Mouse (Mus musculus) brown adipose tissue, adult 24 weeks (tissue): ENCODE measurements around the gene Pde11a. TPM values are rescaled to one million over a fixed set of nuclear protein-coding genes. Genes with fewer than 3 reads are reported as not detected.

Experiments used
- H3K27ac ChIP-seq: fragments of 200-500 bp; replicated peaks from 2 replicates; pipeline ENCODE4 v1.5.1; 2012; ENCODE audit warnings: low read depth, mild to moderate bottlenecking, low read length
- H3K4me1 ChIP-seq: fragments of 200-500 bp; 2 replicates; pipeline ENCODE4 v1.6.1; 2012; ENCODE audit warnings: low read length, mixed read lengths; ENCODE audit not compliant: control insufficient read depth, insufficient read depth, insufficient read length
- H3K4me3 ChIP-seq: fragments of 200-500 bp; 2 replicates; pipeline ENCODE4 v1.5.1; 2012; ENCODE audit warnings: low read depth, mild to moderate bottlenecking, low read length, moderate library complexity; ENCODE audit not compliant: insufficient read depth
- polyA plus RNA-seq: library from polyadenylated mRNA; stranded (reverse); fragments of >200 nt; gene quantifications from 2 replicates; pipeline ENCODE4 v1.2.4, GENCODE M21; 2012; ENCODE audit not compliant: missing spikeins, insufficient read depth, insufficient read length

The Pde11a gene
- polyA plus RNA-seq, 1 experiment = 0.91 TPM

- Histone ChIP-seq H3K27ac (no peak overlapping the region), H3K4me3 (no peak overlapping the region), H3K4me1 (no peaks in the 10 kb centered on the region)
These were observed 287.7 kb downstream of the Pde11a start for GRCm38 (mm10) chr2:76050911-76051310.

GRCm38 (mm10) chr2:76050092-76050491 lies 288.5 kb downstream of the Pde11a start:
- Histone ChIP-seq H3K27ac (no peak overlapping the region), H3K4me1 (no peaks in the 10 kb centered on the region), H3K4me3 (no peak overlapping the region)

GRCm38 (mm10) chr2:76049529-76049928 lies 289.0 kb downstream of the Pde11a start:
- H3K4me1 ChIP-seq = no peaks in the 10 kb centered on the region
- H3K27ac ChIP-seq = no peak overlapping the region
- no peak overlapping the region for H3K4me3 ChIP-seq

DNA sequence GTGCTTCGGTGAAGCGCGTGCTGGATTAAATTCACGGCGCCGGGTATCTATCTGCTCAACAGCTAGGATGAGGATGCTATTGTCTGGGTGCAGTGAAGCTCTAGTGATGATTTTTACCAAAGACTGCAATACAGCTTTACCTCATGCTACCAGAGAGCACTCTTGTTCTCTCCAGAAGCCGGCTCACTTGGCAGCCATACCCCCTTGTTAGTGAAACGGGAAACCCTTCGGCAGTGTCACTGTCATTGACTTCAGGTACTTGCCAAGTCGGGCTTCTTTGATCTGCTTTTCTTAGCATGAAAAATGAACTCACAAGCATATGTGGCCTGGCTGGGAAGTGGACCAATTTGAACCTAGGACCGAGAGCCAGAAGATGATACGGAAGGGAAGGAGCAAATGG lies 290.8 kb downstream of the Pde11a start:
- H3K4me1 ChIP-seq = no peaks in the 10 kb centered on the region
- H3K4me3 ChIP-seq = no peak overlapping the region
- no peak overlapping the region for H3K27ac ChIP-seq

DNA sequence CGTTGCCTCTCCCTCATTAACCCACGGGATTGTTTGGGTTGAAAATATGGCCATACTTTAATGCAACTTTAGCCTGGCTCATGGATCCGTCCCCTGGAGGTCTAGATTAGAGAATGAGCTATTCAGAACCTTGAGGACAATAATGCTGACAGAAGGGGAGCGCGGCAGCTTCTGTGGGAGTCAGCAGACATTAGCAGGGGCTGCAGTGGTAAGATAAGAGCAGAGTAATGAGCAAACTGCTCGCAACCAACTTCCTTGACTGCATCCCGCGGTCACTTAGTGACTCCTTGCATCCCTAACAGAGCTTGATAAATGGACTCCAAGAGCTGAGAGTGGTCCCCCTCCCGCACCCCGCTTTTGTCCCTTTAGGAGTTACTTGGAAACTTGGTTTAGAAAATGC lies 296.4 kb downstream of the Pde11a start:
- Histone ChIP-seq H3K4me1 (no peaks in the 10 kb centered on the region), H3K4me3 (no peak overlapping the region), H3K27ac (no peak overlapping the region)

DNA sequence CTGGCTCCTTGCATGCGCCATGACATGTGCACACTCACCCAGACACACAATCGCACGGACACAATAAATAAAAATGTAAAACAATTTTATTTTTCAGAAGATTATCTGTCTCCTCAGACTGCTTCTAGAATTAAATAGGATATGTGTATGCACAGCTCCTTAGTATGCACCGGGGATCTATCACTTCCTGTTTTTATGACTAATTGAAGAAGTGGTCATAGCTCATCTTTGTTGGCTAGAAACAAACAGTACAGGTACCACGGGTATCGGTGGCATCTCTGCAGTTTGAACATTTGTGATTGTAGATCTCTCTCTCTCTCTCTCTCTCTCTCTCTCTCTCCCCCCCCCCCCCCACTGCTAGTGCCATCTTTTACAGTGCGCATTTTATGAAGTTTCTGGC lies 298.5 kb downstream of the Pde11a start:
- Histone ChIP-seq H3K4me1 (no peaks in the 10 kb centered on the region), H3K27ac (no peak overlapping the region), H3K4me3 (no peak overlapping the region)

GRCm38 (mm10) chr2:76030080-76030479 lies 308.5 kb downstream of the Pde11a start:
- Histone ChIP-seq H3K4me3 (no peak overlapping the region), H3K27ac (no peak overlapping the region), H3K4me1 (no peaks in the 10 kb centered on the region)

GRCm38 (mm10) chr2:76029081-76029901 lies 309.3 kb downstream of the Pde11a start:
- no peak overlapping the region for H3K4me3 ChIP-seq
- no peaks in the 10 kb centered on the region for H3K4me1 ChIP-seq
- no peak overlapping the region for H3K27ac ChIP-seq

DNA sequence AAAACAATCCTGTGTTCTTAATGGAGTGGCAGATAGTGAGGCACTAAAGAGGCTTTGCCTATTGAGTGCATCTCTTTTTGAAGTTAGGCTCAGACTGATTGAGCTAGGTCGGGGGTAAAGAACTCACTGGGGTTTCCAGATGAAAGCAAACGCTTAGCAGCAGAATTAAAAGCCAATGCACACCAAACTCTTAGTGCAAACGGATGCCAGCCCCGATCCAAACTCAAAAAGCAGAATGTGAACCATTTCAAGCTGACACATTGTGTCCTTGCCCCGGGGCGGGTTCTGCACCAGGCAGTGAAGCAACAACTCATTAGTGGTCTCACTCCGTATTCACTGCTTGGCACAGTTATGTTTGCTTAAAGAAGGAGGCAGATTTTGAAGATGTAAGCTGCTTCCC lies 321.7 kb downstream of the Pde11a start:
- H3K4me3 ChIP-seq = no peak overlapping the region
- no peak overlapping the region for H3K27ac ChIP-seq
- no peaks in the 10 kb centered on the region for H3K4me1 ChIP-seq

DNA sequence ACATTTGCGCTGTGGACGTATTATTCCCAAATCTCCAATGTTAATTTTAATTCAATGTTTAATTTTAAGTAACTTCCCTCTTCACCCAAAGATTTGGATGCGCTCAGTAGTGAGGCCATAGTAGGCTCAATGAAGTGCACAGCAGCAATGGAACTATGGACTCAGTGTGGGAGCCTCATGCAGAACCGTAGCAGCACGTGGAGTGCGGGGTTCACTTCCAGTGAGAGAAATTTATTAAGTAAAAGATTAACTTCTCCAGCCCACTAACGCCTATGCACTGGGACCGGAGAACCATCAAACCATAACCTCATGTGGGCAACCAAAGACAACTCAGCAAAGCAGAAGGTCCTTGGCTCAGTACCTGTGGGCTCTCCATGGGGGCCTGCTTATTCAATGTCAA lies 322.4 kb downstream of the Pde11a start:
- H3K27ac ChIP-seq = no peak overlapping the region
- H3K4me3 ChIP-seq = no peak overlapping the region
- no peaks in the 10 kb centered on the region for H3K4me1 ChIP-seq

- H3K4me1 ChIP-seq = no peaks in the 10 kb centered on the region
- no peak overlapping the region for H3K27ac ChIP-seq
- H3K4me3 ChIP-seq = no peak overlapping the region
These were observed 323.1 kb downstream of the Pde11a start for GRCm38 (mm10) chr2:76015460-76015859.

- no peak overlapping the region for H3K4me3 ChIP-seq
- H3K27ac ChIP-seq = no peak overlapping the region
- no peaks in the 10 kb centered on the region for H3K4me1 ChIP-seq
These were observed 323.9 kb downstream of the Pde11a start for GRCm38 (mm10) chr2:76014659-76015058.

DNA sequence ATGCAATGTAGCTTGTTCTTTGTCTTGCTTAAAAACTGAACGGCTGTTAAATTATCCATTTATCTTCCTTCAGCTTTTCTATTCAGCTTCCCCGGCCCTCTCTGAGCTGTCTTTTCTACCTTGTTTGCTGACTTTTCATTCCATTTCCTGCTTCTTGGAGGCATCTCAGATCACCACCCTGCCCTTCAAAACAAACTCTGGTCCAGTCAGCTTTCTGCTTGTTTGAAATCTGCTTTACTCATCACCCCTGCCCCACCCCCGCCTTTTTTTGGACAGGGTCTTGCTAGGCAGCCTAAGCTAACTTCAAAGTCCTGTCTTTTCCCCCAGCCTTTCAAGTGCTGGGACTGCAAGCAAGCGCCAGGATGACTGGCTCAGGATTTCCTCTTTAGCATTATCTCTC lies 332.4 kb downstream of the Pde11a start:
- H3K27ac ChIP-seq = no peak overlapping the region

DNA sequence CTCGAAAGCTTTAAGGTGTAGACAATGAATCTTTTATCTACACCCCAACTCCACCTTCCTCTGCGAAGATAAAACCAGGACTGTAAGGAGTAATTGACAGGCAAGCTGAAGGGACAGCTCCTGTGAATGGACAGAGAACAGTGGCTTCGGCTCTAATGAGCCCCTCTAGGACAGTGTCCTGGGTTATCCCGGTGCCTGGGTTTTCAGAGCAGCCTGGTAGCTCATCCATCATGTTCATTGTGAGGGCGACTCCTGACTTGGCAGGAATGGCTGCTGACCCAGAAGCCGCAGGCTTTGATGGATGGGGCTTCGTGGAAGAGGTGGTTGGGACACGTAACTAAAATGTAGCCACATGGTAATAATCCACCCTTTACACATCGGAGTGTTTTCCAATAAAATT lies 335.7 kb downstream of the Pde11a start:
- Histone ChIP-seq H3K4me3 (no peak overlapping the region), H3K4me1 (peaks cover 6% of the 10 kb centered on the region), H3K27ac (no peak overlapping the region)

More for the DNA sequence above, 332.4 kb downstream of the Pde11a start:
- no peaks in the 10 kb centered on the region for H3K4me1 ChIP-seq
- H3K4me3 ChIP-seq = no peak overlapping the region

DNA sequence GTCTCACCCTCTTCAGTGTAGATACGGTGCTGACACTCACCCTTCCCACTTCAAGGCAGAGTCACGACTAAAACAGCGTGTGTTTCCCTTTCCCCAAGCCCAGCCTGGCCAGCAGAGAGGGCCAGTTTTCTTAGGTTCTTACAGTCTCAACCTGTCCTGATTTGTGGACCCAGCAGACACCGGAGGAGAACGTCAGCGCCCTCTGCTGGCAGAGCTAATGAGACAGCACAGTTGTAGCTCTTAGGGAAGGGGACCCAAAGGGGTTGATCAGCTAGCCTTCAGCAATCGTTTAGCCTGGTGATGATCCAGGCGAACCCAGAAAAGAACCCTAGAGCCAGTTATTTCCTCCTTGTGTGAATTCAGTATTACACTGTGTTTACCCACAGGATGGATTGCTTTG lies 337.2 kb downstream of the Pde11a start:
- H3K27ac ChIP-seq = no peak overlapping the region
- H3K4me1 ChIP-seq = peaks cover 9% of the 10 kb centered on the region
- no peak overlapping the region for H3K4me3 ChIP-seq

DNA sequence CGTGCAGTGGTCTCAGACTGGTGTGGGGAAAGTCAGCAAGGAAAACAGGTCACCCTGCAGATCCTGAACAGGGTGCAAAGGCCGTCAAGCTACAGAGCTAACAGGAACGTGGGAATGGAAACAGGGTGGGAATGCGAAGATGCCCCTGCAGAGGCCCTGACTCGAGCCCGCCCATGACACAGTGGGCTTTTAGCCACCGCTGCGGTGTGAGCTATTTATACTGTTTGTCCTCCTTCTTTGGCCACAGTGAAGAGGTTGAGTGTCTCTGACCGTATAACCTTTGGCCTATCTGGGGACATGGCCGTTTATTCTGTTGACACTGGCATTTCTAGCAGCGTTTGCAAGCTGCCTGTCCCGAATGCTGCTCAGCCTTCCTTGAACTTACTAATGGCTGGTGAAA lies 338.9 kb downstream of the Pde11a start:
- no peak overlapping the region for H3K4me3 ChIP-seq
- peak overlapping the region; percentile 58 for H3K27ac ChIP-seq
- H3K4me1 ChIP-seq = peaks cover 9% of the 10 kb centered on the region
